Mouse (Mus musculus): ENCODE measurements at regions not wholly inside any gene's neighbourhood (a gene's known extent, or its start where the extent isn't known, plus 50 kb on each side); places are given as distances from the start of the nearest gene placed in this dataset.
"Not testable (repeated sequence)": the region's sequence is repeated elsewhere in the genome, so short reads cannot be mapped to it uniquely, and the experiment has no call there.

DNA sequence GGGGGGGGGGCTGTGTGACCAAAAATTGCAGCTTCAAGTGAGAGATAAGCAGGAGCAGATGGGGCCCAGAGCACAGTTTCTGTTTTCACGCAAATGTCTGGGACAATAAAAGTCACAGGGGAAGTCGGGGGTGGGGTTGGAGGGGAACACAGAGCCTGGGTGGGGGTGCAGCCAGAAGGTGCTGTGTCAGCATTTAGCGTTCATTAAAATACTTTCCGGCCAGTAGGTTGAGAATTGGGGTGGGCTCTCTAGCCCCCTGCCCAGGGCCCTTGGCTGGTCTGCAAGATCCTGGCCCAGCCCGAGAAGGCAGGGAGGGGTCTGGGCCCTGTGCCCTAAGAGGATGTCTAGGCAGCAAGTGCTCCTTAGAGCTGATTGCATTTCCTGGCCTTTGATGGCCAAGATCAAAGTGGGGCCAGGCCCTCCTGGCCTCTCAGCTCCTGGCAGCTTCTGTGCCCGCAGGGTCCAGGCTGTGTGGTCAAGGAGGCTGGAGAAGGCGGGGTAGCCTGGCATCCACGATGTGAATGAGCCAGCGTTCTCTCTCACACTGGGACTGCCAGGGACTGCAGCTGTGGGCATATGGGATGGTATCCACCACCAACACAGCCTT is 283.0 kb downstream of the Cyp26b1 start:
- peak; percentile 74 to 80 for DNase-seq

DNA sequence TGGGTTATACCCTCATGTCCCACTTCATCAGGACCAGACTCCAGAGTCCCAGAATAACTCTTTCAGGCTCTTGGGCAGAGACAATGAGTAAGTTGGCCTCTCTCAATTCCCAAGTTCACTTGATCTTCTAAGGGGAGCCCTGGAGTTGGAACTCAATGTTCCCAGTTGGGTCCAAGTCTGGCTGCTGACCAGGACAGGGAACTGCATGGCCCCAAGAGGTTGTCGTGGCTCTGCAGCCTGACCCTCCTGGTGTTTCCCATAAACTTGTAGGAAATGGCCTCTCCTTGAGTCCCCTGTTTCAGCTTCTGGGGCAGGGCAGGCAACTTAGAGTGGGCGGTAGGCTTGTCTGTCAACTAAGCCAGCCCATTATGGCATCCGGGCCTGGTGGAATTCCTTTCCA is 286.2 kb downstream of the Cyp26b1 start:
- DNase-seq, result no peak

DNA sequence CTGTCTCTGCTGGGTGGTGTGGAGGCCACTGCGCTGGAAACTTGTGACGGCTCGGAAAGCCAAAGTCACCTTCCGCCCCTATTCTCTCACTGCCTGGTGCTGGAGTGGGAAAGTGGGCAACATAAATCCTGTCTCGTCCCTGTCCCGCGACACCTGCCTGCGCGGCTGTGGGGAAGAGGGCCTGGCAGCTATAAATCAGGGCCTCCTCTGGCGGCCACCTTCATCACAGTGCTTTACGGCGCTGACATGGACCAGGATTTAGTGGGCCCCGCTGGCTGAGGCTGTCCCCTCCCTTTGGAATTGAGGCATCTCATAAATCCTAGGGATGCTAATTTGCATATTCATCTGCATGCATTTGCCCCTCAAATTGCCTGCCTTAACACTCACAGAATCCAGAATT is 287.1 kb downstream of the Cyp26b1 start:
- no peak for DNase-seq

DNA sequence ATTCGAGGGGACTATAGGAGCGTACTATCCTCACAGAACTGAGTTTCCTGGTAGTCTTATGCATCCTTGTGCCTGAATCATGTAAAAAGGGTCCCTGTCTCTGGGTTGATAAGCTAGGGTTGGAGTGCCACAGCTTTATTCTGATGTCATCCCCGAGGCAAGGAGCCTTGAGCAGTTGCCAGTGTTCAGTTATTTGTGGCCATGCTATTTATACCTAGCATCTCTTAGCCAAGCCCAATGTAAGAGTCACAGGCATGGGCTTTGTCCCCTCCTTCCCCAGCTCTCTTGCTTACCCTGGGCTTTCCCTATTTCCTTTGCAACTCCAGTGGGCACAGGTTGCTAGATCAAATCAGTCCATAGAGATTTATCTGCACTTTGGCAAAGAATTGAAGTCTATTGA is 288.6 kb downstream of the Cyp26b1 start:
- DNase-seq, result no peak

DNA sequence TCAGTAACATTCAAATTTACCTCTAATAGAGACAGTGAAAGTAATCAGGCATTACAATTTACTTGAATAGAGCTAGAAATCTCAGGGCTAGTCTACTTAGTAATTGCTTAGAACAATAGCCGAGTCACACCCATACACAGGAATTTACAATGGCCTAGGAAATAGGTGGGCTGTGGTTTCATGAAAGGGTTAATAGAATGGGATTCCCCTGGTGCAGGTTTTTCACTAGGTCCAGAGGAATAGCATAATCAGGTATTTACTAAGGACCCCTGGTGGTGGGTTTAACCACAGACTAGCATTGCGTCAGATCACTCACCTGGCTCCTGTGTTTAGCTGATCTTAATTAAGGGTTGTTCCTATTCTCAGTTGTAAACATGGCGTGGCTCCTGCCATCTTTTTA is 290.8 kb downstream of the Cyp26b1 start:
- not testable (repeated sequence) for DNase-seq

DNA sequence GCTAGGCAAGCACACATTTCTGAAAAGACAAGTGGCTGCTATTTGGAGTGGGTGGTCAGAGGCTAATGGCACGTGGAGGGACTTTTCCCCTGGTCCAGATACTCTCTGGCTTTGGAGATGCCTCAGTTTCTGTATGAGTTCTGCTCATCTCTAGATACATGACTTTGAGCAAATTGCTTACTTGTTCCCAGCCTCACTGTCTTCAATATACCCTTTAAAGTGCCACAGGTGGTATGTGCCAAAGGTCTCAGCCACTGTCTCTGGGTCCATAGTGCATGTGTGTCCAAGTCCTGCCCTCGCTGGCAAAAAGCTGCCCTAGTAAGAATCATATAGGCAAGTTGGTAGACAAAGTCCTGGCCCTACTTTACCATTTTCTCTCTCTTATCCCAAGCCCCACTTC is 291.5 kb downstream of the Dysf start:
- DNase-seq, result no peak

DNA sequence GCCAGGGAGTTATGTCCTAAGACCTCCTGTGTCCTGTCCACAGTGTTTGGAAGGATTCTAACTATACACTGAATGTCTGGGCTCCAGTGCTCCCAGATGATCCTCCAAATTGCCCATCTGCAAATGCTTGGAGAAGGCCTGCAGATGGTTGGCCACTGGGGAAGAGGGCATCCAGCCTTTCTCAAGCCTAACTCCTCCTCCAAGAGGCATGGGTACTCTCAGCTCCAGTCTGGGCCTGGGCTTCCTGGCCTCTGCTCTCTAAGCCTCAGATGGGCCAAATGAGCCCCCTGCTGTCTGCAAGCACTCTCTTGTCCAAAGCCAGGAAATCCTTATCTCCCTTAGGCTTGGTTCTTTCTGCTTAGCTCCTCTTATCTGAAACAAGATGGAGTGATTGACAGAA is 290.8 kb downstream of the Dysf start:
- no peak for DNase-seq

DNA sequence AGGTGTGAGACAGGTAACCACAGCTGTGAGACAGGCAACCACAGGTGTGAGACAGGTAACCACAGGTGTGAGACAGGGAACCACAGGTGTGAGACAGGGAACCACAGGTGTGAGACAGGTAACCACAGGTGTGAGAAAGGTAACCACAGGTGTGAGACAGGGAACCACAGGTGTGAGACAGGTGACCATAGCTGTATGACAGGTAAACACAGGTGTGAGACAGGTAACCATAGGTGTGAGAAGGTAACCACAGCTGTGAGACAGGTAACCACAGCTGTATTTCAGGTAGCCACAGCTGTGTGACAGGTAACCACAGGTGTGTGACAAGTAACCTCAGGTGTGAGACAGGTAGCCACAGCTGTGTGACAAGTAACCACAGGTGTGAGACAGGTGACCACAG is 265.5 kb downstream of the Dysf start:
- DNase-seq, result not testable (repeated sequence)

DNA sequence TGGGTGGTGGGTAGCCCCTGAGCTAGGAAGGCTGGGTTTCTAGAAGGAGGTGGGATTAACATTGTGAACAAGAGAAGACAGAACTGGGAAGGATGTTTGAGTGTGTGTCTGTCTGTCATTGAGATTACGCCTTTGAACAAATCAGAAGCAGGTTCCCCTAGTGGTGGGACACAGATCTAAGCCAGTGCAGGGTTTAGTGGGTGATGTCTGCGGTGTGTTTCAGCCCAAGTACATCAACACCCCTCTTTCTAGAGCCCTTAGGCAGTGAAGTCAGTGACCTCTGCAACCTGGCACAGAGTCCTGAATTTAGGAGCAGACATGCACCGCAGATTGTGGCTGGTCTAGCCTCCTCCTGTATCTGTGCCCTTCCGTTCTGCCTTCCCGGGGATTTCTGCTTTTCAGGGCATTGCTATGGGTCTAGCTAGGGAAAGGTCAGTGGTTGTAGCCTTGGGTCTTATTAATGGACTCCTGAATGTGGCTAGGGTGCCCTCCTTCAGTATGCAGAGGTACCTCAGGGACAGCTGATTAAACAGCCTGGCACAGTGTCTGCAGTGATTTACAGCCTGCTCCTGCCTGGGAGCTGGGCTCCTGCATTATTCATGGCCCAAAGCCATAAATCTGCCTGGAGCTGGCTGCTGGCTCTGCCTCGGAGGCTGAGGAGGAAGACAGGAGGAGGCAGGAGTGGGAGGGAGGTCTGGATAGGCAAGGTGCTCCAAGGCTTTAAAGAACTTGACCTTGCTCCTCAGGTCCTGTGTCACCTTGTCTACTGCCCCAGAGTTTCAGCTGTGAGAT is 264.3 kb downstream of the Dysf start:
- DNase-seq, result no peak

DNA sequence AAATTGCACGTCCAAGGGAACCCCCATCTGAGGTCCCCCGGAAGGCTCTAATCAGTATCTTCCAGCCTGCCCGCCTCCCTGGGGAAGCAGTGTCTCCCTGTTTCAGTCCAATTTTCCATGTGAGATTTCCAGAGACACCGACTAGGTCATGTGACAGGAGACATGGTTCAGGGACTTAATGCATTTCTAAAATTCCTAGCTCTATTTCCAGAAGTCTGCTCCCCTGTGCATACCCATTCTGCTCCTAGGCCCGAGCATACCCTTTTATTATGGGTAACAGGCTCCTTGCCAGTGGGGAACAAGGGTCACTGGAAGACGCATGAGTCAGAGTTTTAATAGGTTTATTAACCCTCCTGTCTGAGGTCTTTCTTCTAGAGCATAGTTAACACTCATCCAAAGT is 263.6 kb downstream of the Dysf start:
- no peak for DNase-seq

DNA sequence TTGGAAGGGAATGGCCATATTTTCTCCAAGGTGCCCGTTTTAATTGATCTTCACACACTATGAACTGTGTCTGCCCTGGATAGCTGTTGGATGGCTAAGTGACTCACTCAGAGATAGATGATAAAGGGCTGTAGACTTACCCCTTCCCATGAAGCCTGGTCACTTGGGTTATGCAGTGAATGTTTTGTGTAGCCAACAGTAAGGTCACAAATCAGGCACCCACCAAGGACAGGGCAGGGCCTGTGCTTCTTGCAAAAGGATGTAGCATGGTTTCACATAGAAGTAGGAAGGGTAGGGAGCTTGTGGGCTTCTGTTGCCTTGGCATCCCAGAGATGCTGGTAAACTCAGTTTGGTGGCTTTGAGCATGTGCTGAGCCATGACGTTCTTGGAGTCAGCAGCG is 263.1 kb downstream of the Dysf start:
- no peak for DNase-seq

DNA sequence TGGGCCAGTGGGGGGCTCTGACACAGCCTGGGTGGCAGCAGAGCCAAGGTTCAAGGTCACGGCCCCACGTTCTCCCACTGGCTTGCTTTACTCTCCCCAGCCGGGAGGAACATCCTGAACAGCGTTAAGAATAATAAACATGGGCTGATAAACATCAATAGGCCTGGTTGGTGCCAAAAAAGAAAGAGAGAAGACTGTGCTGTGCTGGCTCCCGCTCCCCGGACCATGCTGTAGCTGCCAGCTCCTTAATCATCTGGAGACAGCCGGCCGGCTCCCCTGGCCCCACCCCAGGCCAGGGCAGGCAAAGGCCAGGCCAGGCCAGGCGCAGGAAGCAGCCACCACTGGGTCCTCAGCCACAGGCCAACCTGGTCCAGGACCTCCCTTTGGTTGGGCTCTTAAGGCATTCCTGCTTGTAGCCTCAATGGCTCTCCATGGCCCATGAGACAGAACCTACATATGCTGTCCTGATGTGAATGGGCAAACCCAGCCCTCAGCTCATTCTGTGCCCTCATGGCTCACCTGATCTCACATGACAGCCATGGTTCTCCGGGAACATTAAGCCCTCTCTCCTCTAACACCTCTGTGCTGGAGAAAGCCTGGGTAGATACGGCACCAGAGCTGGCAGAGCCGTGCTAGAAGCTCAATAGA is 262.3 kb downstream of the Dysf start:
- DNase-seq, result peak; percentile 35 to 60

DNA sequence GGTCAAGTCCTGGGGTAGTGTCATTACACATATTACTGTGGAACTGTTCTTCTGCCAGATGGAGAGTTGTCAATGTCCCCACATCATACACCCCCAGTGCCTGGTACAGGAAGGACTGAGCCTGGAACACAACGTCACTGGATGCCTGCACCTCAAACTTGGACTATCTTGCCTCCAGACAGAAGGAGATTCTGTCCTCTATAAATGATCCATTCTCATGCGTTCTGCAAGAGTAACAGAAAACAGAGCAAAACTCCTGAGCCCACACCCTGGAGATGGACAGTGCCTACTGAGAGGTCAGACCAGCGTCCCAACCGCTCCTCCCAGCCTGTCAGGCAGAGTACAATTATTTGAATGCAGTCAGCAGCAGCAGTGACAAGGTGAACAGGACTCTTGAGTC is 261.1 kb downstream of the Dysf start:
- DNase-seq, result no peak

DNA sequence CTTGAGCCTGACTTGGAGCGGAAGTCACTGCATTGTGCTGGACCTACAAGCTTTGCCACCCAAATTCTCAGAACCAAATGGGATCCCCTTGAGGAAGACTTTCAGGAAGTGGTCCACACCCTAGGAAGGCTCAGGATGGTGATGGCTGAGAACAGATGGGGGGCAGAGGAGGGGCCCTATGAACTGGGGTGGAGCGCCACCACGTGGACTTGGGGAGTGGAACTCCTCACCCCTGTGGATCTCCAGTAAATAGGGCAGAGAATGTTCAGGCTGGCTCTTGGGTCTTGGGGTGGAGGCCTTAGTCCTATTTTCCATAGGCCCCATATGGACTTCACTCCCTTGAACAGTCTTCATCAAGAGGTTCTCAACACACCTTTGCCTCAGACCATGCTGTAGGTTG is 260.6 kb downstream of the Dysf start:
- DNase-seq, result no peak

DNA sequence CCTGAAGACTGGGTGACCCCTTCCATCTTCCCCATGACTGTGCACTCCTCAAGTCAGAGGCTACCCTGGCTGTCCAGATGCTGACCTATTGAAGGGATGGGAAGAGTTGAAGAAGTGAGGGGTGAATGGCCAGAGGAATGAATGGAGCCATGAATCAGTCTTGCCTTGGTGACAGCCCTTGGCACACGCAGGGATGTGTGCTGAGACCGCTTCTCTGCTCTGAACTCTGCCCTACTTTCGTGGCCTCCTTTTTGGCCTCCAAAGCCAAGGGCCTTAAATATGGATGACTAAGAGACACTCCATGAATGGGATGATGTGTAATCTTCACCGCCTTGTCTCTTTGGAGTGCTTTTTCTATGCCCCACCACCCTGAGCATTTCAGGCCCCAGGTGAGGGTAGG is 259.7 kb downstream of the Dysf start:
- no peak for DNase-seq

DNA sequence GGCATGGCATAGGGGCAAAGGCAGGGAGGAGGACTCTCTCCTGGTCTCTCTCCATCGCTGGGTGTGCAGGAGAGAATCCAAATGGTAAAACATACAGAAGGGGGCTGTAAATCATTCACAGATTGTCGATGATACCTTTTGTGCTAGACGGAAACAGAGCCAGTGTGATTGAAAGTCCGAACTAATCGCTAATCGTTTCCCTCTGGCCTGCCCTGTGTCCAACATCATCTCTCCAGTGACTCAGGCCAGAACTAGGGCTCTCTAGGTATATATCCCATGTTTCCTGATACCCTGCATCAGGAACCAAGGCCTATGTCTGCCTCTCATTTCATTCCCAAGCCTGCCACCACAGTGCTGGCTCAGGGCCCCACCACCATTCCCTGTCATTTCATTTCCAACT is 259.1 kb downstream of the Dysf start:
- DNase-seq, result no peak

DNA sequence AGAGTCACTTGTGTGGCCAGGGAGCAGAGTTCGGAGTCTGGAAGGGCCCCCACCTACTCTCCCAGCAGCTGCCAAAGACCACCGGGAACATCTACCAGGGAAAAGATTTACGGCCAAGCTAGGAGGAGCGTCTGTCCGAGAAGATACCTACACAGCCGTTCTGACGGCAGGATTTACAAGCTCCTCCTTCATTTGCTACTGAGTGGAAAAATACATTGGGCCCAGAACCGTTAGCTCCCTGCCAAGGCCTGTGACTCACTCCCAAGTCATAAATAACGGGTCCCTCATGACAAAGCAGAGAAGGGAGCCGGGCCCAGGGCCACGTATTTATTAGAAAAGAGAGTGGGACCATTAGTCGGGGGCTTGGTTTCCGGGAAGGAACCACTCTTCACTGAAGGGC is 258.3 kb downstream of the Dysf start:
- DNase-seq, result peak in 1 of 2 experiments; percentile 35

DNA sequence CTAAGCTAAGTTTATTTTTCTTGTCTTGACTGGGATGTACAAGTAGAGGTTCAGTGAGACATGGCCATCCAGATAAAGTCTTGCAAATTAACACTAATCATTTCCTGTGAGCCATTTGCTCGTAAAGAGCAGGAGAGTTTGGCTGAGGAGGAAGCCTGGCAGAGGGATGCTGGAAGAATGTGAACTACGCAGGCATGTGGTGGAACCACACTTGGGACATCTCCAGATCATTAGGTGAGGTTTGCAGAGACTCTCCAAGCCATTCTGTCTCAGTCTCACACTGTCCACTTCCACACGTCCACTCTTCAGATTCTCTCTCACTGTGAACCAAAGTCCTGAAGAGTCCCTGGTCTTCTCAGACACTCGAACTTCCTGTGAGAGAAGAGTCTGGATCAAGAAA is 256.3 kb downstream of the Dysf start:
- DNase-seq, result no peak

DNA sequence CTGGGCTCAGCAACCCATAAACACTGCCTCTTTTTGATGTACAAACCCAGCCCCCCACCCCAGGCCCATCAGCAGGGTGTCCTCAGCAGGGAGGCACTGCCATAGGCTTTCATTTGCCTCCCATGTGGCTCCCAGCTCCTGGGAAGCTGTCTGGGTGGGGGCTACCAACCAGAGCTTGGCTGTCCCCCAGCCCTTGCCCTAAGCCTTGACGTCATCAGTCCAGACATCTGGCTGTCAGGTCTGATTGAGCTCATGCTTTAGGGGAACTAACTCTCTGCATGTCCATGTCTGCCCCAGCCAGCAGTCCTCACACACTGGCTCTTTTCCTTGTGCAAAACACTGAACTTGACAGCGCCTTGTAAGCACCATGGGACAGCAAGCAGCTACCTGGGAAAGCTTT is 255.3 kb downstream of the Dysf start:
- no peak for DNase-seq

DNA sequence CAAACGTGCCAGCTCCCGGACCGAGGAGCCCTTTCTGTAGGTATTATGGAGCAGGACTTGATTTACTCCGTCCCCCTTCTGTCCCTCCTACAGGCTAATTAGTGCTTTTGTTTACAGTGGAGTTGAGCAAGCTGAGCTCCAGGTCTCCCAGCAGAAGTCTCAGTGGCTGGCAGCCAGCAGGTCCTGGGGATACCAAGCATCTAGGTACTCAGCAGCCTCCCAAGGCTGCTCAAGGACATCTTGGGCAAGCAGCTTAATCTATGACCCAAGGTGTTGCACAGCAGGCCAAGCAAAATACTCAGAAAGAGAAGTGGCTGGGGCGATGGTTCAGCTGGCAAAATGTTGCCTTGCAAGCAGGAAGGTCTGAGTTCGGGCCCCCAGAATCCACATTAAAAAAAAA is 254.4 kb downstream of the Dysf start:
- DNase-seq, result peak; percentile 55 to 67

DNA sequence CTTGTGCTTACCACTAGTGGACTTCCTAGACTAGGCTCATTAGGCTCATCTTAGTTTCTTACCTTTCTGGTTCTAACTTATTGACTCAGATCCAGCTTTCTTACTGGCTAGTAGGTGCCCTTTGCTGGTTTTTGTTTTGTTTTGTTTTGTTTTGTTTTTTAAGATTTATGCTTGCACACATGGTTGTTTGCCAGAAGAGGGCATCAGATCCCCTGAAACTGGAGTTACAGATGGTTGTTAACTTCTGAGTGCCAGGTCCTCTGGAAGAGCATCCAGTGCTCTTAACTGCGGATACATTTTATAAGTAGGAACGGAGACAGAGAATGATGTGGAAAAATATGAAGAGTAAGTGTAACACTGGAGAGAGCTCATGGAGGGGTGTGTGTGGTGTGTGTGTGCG is 253.1 kb downstream of the Dysf start:
- DNase-seq, result no peak

Measured in lung, adult 18-20 months (tissue).